Mouse (Mus musculus) testis, adult 2 months (tissue): ENCODE results near the gene Uvrag.

Source experiments
- CTCF ChIP-seq: fragments of 200-500 bp; IDR thresholded peaks from 2 replicates; pipeline ENCODE4 v1.5.1; 2012; ENCODE audit warnings: low read depth, mild to moderate bottlenecking, inconsistent platforms, low read length, moderate library complexity; ENCODE audit not compliant: control insufficient read depth, insufficient read depth, insufficient replicate concordance
- POLR2A ChIP-seq: fragments of 200-500 bp; IDR thresholded peaks from 2 replicates; pipeline ENCODE4 v1.6.1; 2012; ENCODE audit warnings: low read depth, mild to moderate bottlenecking, inconsistent platforms, low read length, moderate library complexity; ENCODE audit not compliant: control insufficient read depth

DNA sequence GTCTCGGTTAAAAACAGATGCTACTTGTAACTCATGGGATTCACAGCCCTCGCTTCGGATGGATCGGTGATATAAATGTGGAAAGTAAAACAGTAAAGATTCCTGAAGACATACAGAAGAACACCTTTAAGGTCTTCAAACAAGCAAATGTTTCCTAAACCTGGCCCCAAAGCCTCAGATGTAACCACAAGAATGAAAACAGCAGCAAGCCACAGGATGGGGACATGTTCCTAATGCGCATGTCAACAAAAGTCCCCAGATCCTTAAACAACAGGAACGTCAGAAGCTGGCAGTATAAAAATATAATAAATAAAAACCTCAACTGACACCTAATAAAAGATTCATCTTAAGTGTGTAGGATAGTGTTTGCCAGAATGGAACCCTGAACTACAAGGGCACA is 137.7 kb downstream of the Uvrag start:
- TF ChIP-seq CTCF (no peak), POLR2A (no peak)
